Mouse (Mus musculus) liver, adult (tissue): ENCODE results near the gene Erich2.

Experiments
- GATA4 ChIP-seq: IDR thresholded peaks from 2 replicates; pipeline ENCODE4 v1.6.1; 2014; ENCODE audit warnings: mild to moderate bottlenecking, low read length; ENCODE audit not compliant: insufficient replicate concordance

Erich2 gene

DNA sequence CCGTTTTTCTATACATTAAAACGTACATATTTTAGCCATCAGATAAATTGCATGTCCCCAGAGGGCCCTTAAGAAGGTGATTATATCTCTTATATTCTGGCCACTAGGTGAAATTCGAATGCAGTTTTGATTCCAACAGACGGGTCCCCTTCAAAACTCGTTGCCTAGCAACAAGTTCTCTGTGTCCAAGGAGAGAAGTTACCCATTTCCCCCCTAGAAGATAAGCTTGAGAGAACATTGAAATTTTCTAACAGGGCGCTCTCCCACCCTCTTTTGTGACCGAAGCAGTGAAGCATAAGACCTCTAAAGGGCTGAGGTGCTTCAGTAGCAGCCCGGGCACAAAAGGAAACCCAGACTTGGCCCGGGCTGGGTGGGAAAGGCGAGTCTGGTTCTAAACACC lies at the start of gene Erich2:
Erich2 (plus strand) TSS at position 324 of the 400 bp plus-strand sequence.
- no peak for TF ChIP-seq GATA4

DNA sequence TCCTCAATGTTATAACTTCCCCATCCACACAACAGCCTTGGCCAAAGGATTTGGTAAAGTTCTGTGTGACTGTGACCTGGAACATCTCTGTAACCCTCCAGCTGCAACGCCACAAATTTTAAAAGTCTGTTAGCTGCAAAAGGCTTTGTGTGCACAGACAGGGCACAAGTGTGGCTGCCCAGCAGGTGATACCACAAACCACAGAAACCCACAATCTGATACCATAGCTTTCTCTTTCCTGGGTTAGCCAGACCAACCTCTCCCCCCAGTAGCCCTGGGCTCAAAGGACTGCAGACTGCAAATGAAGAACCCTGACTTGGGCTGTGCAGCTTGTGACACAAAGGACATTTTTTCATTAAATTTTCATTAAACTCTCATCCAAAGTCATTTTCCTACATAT lies 45.0 kb upstream of the Erich2 start:
- no peak for TF ChIP-seq GATA4

DNA sequence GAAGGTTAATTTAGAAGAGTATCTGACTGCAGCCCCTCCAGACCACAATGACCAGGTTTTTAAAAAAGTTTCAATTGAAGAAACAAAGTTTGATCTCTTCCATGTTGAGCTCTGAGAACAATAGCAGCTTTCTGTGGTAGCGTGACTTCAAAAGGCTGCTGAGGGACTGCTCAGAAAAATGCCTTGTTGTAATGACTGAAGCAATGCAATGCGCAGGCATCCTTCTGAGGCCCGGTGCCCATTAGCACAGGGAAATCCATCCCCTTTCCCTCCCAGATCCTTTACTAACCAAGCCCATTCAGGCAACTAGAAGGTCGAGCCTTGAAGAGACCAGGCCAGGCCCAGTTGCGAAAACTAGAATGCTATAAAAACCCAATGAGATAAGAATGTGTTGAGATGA lies 37.5 kb upstream of the Erich2 start:
- TF ChIP-seq GATA4: no peak

DNA sequence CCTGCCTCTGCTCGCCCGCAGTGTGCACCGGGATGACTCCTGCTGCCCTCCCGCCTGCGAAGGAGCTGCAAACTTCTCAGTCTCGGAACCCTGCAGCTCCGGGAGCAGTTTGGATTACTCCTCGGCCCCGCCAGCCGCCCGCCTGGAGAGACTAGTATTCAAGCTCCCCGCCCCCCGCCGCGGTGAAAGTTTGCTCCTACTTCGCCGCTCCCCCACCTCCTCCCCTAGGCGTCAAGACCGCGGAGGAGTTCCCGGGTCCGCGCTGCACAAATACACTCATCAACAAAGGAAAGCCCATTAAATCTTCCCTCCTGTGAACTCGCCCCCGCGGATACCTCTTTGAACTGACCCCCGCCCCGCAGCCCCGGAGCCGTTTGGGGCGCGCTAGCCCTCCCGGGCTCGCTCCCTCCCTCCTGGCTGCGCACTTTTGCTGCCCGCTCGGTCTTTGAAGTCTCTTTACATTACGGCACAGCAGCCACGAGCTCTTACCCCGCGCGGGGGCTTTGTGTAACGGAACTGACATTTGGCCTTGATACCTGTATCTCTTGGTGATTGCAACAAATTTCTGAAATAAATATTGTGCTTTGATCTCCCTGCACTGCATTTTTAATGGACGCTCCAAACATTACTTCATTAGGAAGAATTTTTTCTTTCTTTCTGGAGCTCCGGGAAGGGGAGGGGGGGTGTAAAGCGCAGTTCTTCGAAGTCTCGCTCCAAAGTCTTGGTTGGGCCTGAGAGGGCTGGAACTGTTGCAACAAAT lies 36.6 kb upstream of the Erich2 start:
- TF ChIP-seq GATA4: no peak

DNA sequence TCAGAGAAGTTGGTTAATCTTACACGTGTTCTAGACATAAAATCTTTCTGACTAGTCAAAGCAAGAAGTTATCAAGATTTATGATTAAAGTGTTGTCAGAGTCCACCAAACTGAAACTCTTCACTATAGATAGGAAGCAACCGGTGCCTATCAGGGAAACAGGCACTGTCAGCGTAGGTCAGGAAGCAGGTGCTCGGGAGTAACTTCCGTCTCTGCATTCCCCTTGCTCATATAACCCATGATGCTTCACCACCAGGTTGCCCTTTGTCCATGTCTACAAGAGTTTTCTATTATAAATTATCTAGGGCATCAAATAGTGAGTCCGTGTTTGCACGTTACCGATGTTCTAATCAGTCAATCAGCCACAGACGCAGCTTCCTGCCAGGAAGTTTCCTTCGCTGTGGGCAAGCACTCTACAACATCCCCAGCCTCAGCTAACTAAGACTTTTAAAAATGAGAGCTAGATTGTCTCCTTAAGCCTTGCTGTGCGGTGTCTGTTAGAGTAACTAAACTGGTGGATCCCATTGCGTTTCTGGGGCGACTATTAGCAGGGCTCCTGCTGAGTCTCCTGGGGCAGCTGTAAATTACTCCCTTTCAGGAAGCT lies 10.8 kb upstream of the Erich2 start:
- TF ChIP-seq GATA4: no peak

DNA sequence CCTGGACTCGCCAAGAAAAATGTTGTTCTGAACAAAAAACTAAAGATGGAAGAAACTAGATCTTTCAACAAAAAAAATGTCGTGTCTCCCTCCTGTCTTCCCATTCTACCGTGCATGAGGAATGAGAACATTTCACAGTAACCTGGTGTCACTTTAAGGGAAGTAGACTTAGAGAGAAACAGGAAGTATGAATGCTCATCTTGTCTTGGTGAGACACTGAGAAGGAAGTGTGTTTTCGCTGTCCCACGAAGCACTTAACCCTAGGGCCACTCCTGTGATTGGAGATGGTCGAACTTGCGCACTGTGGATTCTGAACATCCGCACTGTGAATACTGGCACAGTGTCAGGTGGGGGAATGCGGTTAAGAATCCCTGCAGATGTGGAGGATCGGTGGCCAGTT lies 5.2 kb upstream of the Erich2 start:
- TF ChIP-seq GATA4: no peak

DNA sequence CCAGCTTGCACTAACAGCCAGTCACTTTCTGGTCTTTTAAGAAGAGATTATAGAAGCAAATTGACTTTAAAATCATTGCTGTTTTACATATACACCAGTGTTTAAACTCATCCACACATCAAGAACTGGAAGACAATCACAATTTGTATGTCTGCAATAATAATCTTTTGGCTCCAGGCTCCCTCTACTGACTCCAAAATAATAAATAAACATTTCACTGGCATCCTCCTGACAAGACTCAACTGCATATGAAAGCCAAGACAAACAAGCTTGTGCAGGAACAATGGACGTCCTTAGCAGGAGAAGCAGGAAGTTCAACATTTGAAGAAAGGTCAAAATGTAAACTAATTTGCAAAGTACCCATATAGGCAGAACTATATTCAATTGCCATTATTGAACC lies 3.4 kb upstream of the Erich2 start:
- TF ChIP-seq GATA4: no peak

DNA sequence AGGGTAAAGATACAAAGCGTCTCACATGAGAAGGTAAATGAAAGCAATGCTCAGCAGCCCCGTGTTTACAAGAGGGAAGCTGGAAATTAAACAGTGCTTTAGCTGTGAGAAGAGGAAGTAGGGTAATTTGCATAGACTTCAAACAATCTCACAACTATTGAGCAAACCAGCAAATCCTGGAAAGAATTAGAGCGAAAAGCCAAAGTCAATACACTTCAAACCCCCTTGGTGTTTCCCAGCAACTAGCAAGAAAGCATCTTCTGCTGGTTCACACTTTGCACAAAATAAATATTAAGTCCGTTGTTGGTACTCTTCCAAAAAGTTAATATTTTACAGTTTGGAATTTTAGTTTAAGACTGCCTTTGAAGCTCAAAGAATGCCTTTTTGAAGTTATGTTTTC lies 2.7 kb upstream of the Erich2 start:
- TF ChIP-seq GATA4: no peak

DNA sequence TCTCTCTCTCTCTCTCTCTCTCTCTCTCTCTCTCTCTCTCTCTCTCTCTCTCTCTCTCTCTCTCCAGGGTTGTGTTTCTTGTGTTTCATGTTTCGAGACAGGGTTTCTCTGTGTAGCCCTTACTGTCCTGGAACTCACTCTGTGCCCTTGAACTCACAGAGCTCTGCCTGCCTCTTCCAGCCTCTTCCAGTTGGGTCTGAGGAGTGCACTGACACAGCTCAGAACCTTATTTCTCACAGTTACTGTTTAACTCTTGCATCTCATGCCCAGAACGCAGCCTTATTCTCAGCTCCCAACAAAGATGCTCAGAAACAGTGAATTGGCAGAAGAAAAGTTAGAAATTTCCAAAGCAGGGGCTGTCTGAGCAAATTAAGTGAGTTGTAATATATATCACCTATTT lies 2.2 kb upstream of the Erich2 start:
- TF ChIP-seq GATA4: no peak

DNA sequence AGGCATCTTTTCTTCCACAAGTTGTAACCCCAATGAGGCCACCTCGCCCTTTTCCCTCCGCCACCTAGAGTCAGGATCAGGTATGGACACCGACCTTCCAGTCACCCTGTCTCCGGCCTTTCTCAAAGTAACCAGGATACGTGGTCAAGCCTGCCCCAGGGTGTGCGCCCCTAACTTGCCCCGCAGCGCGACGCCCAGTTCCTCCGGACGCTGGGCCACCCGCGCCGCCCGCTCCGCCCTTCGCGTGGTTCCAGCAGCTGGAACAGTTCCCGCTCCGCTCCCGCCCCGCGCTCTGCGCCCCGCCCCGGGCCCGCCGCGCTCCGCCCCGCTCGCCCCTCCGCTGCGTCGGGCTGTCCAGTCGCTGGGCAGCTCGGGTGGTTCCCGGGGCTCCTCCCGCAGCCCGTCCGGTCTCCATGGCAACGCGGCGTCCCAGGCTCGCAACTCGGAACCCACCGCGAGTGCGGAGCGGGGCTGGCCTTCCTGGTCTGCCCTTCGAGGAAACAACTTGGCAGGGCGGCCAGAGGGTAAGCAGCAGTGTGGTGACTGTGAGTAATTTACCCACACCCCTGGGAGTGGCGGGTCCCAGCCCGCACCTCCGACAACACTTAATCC lies 508 bp downstream of the Erich2 start:
- TF ChIP-seq GATA4: no peak

DNA sequence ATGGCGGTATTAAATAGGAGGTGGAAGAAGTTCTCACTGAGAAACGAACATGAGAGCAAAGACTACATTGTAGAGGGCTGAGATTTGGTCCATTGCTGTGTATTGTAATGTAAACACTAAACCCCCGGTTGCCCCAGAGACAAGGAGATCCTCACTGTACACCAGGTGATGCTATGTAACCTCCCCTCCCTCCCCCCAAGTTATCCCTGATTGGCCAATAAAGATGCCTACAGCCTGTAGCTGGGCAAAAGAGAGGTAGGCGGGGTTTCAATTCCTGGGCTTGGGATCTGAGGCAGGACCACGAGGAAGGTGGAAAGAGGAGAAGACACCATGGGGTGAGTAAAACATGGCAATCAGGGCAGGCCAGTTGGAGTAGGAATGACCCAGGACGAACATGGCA lies 42.1 kb downstream of the Erich2 start:
- TF ChIP-seq GATA4: no peak

DNA sequence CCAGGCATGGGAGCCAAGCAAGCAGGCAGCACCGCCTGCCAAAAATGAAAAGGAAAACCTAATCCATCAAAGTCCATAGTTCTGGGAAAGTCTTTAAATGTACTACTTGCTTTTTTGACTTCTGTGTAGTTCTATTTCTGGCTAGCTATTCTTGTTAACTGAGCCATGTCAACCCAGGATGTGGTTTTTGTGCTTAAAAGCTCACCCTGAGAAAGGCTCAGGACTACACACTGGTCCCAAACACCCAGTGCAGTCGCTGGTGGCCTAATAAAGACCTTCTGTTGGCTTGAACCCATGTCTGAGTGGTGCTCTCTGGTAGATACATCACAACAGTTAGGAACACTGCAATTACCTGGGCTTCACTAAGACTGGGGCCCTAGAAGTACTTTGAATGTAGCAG lies 42.8 kb downstream of the Erich2 start:
- no peak for TF ChIP-seq GATA4

DNA sequence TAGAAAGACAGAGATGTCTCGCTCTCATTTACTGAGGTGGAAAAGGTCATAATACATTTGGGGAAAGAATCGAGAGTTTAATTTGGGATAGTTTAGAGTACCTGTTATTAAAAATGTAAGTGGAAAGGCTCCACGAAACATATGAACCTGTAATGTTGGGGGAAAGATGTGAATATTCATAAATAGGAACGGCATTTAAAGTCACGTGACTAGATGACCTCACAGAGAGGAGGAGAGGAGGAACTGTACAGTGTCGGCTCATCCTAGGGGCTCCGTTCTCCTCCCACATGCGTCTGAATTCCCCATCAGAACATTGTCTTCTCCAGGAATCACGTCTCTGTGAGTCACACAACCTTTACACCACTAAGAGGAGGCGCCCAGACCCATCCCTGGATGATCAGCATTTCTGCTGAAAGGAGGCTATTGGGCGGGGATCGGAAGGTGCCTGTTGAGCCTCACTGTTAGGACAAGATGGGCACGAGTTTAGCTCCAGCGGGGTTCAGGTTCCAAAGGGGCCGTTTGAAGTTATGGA lies 43.5 kb downstream of the Erich2 start:
- no peak for TF ChIP-seq GATA4

DNA sequence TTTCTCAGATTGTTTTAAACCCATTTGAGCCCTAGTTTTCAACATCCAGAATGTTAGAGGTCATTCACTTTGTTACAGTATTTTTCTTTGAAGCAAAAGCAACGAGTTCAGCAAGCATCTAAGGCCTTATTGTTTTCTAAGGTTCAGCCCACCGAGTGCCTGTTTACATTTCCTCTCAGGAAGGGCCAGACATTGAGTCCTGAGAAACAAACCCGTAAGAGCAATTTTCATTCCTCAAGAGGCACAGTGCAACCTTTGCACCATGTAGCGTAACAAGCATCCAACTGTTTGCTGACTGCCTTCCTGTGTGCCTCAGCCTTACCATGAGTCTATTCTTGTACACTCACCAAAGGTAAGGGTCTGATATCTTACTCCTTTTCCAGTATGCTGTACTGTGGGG lies 44.2 kb downstream of the Erich2 start, which contains the start of gene Gad1:
Gad1 (plus strand) TSS at position 301 of the 400 bp plus-strand sequence.
- no peak for TF ChIP-seq GATA4

DNA sequence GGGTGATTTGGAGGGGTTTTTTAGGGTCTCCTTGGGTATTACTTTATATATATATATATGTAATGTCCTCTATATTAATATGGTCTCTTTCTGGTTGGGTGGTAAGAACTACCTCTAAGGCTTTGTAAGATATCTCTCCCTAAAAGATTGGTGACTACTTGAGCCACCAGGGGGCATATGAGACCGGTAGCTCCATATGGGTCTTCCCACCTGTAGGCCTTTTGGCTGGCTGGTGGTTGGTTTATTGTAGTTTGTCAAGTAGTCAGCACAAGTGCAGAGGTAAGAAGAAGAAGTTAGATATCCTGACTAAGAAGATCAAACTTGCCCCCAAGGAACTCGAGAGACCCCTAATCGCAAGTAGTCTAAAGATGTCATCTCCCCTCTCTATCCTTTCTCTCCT lies 45.2 kb downstream of the Erich2 start:
- TF ChIP-seq GATA4: no peak
